8 mouse cellular contexts compared by ENCODE assay signal in the genomic region with DNA sequence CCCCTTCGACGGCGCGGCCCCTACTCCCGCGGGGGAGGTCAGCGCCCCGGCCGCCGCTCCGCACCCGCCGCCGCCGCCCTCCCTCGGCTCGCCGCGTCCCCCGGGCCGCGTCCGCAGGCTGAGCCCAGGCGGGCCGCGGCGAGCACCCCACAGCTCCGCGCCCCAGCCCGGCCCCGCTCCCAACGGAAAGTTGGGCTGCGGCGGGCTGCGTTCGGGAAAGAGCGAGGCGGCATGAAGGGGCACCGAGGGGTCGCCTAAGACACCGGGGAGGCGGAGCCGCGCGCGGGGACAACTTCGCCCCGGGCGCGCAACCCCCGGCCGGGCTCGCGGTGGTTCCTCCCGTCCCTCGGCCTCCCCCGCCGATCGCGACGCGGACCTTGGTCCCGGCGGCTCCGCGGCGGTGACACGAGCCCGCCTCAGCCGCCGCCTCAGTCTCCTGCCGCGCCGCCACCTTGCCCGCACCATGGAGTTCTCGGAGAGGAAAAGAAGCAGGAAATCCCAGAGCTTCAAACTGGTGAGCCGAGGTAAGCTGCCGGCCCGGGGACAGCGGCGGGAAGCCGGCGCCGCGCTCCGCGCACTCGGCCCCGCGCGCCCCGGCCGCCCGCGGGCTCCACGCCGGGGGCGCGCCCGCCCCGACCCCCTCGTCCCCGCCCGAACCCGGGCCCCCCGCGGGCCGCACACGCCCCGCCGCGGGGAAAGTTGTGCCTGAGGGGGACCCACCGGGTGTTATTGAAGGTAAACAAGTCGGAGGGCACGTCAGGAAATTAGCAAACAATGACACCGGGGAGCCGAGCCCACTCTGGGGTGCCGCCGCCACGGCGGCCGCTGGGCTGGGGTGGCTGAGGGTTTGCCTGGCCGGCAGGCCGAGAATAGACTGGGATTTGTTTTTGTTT. TPM values are rescaled to one million over a fixed set of nuclear protein-coding genes. Genes with fewer than 3 reads are reported as not detected.
DNase-seq lines count a peak whose midpoint lies in the region; ATAC-seq and TF ChIP-seq lines count a peak whose summit lies in the region.

A gene (plus strand): TSS at position 63 of the 893 bp plus-strand sequence.

- DNase-seq in cerebellum, adult 9-10 months = no peak
- peak; percentile 47 to 55 for DNase-seq in cerebellum, postnatal 10 days
- peak; percentile 27 to 38 for DNase-seq in gastrocnemius, postnatal 4 days (ENCODE audit: low spot score in 2 of 2)
- DNase-seq in intestine, embryonic 14.5 days (ENCODE audit: low spot score) = peak; percentile 78
- DNase-seq in liver, adult 2 months (ENCODE audit: extremely low read depth, low read depth, low spot score) = peak; percentile 16
- DNase-seq in neural tube, embryonic 10.5 days (ENCODE audit: extremely low spot score, low spot score) = peak; percentile 65
- DNase-seq in urinary bladder, adult 2 months (ENCODE audit: low spot score) = peak; percentile 54

- no peaks in the 10 kb centered on the region for H3K79me2 ChIP-seq in liver, adult 2 months (ENCODE audit: control insufficient read depth, insufficient read depth, low read length)

- WGBS in intestine, embryonic 14.5 days = under 1% methylated on average over 83 of the region's 124 CpGs
- 2% methylated on average over 112 of the region's 124 CpGs for WGBS in liver, adult 2 months

- H3K9ac ChIP-seq in intestine, embryonic 14.5 days (ENCODE audit: low read length) = peak within 1 kb of the TSS; percentile 74
- peak within 1 kb of the TSS; percentile 100 for H3K9ac ChIP-seq in liver, adult 2 months (ENCODE audit: low read depth, low read length)

- no peaks in the 10 kb centered on the region for H3K9me3 ChIP-seq in intestine, embryonic 14.5 days (ENCODE audit: control insufficient read depth, low read length)

- H3K4me1 ChIP-seq in intestine, embryonic 14.5 days (replicated peaks; ENCODE audit: control insufficient read depth, insufficient read depth, low read length) = no peaks in the 10 kb centered on the region
- H3K4me1 ChIP-seq in liver, adult 2 months (ENCODE audit: control insufficient read depth, insufficient read depth, low read length) = peaks cover 4% of the 10 kb centered on the region

- H3K27ac ChIP-seq in intestine, embryonic 14.5 days (ENCODE audit: low read depth) = peak within 1 kb of the TSS; percentile 59; the same call in 1 of the 2 replicates
- peak within 1 kb of the TSS; percentile 88 for H3K27ac ChIP-seq in liver, adult 2 months (replicated peaks; ENCODE audit: insufficient read depth, low read depth, low read length)

- H3K4me2 ChIP-seq in intestine, embryonic 14.5 days (ENCODE audit: low read length) = peak within 1 kb of the TSS; percentile 91

- H3K27me3 ChIP-seq in intestine, embryonic 14.5 days (replicated peaks; ENCODE audit: control insufficient read depth, insufficient read depth, low read length) = peaks cover 39% of the 10 kb centered on the region
- H3K27me3 ChIP-seq in liver, adult 2 months (ENCODE audit: control insufficient read depth, insufficient read depth, low read length) = no peaks in the 10 kb centered on the region

- peak; percentile 47; the same call in 1 of the 2 replicates for ATAC-seq in cerebellum, adult (ENCODE audit: insufficient number of reproducible peaks, low FRiP score, low TSS enrichment)
- peak; percentile 86 for ATAC-seq in intestine, embryonic 14.5 days (replicated peaks; ENCODE audit: low FRiP score, low TSS enrichment, low read depth)

- 0 out of 2 replicates have a peak, but pooled peaks have one; percentile 8 for TF ChIP-seq POLR2A in liver, adult 2 months (IDR thresholded peaks at IDR 0.05; ENCODE audit: extremely low read depth, insufficient read depth, low read length)

- no peaks in the 10 kb centered on the region for H3K36me3 ChIP-seq in intestine, embryonic 14.5 days (ENCODE audit: control insufficient read depth, insufficient read depth, low read length)
- H3K36me3 ChIP-seq in liver, adult 2 months (ENCODE audit: control insufficient read depth, insufficient read depth, low read length) = no peaks in the 10 kb centered on the region

- TF ChIP-seq CTCF in liver, adult 2 months (IDR thresholded peaks at IDR 0.05; ENCODE audit: low read depth, low read length) = no peak

- H3K4me3 ChIP-seq in intestine, embryonic 14.5 days (ENCODE audit: low read depth, low read length) = peak within 1 kb of the TSS; percentile 70
- H3K4me3 ChIP-seq in liver, adult 2 months (ENCODE audit: insufficient read depth, low read depth, low read length) = peak within 1 kb of the TSS; percentile 99

RNA-seq across cellular contexts. Expression of the gene that starts here (rescaled TPM):
- 1 to 10 TPM; 2.6 to 2.7 TPM for total RNA-seq in gastrocnemius, postnatal 4 days (2021)
- polyA plus RNA-seq in intestine, embryonic 14.5 days (2014; fragmentation: Nextera tagmentation; extraction: Ambion mirVana) = 4.5 and 4.9 TPM in 2 replicates
- 6.0 and 7.7 TPM in 2 replicates for total RNA-seq in liver, adult 2 months (2014; rRNA removed)
- polyA plus RNA-seq in liver, adult 2 months (2012; rRNA removed) = 3.7 and 3.9 TPM in 2 replicates
- polyA plus RNA-seq in urinary bladder, adult 2 months (2012; rRNA removed) = 3.2 and 3.6 TPM in 2 replicates
